Mouse (Mus musculus) hindlimb bud, embryonic 11.5 days (tissue): ENCODE data around the gene Tmem39a.
A peak's percentile ranks its signal among the peaks of the same experiment; 100 is the strongest.

ENCODE experiments used
- DNase-seq: peaks from one replicate; pipeline ENCODE4 v3.0.0-alpha.2; 2012; ENCODE audit warnings: low read depth, low spot score; ENCODE audit errors: extremely low spot score

Gene Tmem39a

GRCm38 (mm10) chr16:38558221-38558748, at the start of gene Tmem39a:
Gene Tmem39a, plus strand, starts transcription at chr16:38558698.
- no peak for DNase-seq

- DNase-seq, result no peak
Observed at GRCm38 (mm10) chr16:38510846-38511245, 47.7 kb upstream of the Tmem39a start.

GRCm38 (mm10) chr16:38519140-38519539, 39.4 kb upstream of the Tmem39a start:
- no peak for DNase-seq

GRCm38 (mm10) chr16:38521211-38521987, 37.1 kb upstream of the Tmem39a start:
- no peak for DNase-seq

- DNase-seq, result peak; percentile 73
Observed at GRCm38 (mm10) chr16:38522129-38523084, 36.1 kb upstream of the Tmem39a start, which contains the start of gene Timmdc1. Gene Timmdc1, minus strand, starts transcription at chr16:38522663.

- no peak for DNase-seq
Observed at GRCm38 (mm10) chr16:38526264-38526663, 32.2 kb upstream of the Tmem39a start.

- DNase-seq, result no peak
Observed at GRCm38 (mm10) chr16:38536544-38537146, 21.9 kb upstream of the Tmem39a start.

GRCm38 (mm10) chr16:38538716-38539380, 19.6 kb upstream of the Tmem39a start:
- DNase-seq, result no peak

GRCm38 (mm10) chr16:38548000-38548399, 10.5 kb upstream of the Tmem39a start:
- DNase-seq, result no peak

- DNase-seq, result no peak
Observed at GRCm38 (mm10) chr16:38549479-38550396, 8.8 kb upstream of the Tmem39a start, which contains the start of gene Poglut1. Gene Poglut1, minus strand, starts transcription at chr16:38550258.

GRCm38 (mm10) chr16:38555988-38556387, 2.5 kb upstream of the Tmem39a start:
- DNase-seq, result no peak

GRCm38 (mm10) chr16:38562131-38562967, 3.9 kb downstream of the Tmem39a start:
- DNase-seq, result peak; percentile 73

- DNase-seq, result no peak
Observed at GRCm38 (mm10) chr16:38562968-38563327, 4.5 kb downstream of the Tmem39a start.

GRCm38 (mm10) chr16:38563516-38563915, 5.0 kb downstream of the Tmem39a start:
- no peak for DNase-seq

GRCm38 (mm10) chr16:38568192-38568591, 9.7 kb downstream of the Tmem39a start:
- DNase-seq, result no peak

GRCm38 (mm10) chr16:38571481-38571880, 13.0 kb downstream of the Tmem39a start:
- no peak for DNase-seq

GRCm38 (mm10) chr16:38584761-38585160, 26.3 kb downstream of the Tmem39a start:
- no peak for DNase-seq

- no peak for DNase-seq
Observed at GRCm38 (mm10) chr16:38585186-38585585, 26.7 kb downstream of the Tmem39a start.
